Mouse (Mus musculus) macrophage (primary cell): ENCODE data around the gene P2ry13. TPM values are rescaled to one million over a fixed set of nuclear protein-coding genes. Genes with fewer than 3 reads are reported as not detected.

Experiments
- H3K27ac ChIP-seq: fragments of 350-480 bp; formaldehyde crosslinking; 2 replicates; pipeline ENCODE4 v1.9.0; 2021
- H3K36me3 ChIP-seq: fragments of 350-480 bp; formaldehyde crosslinking; 2 replicates; pipeline ENCODE4 v1.9.0; 2021; ENCODE audit errors: inconsistent target
- H3K4me3 ChIP-seq: fragments of 350-480 bp; formaldehyde crosslinking; 2 replicates; pipeline ENCODE4 v1.9.0; 2021; ENCODE audit errors: inconsistent target
- H3K79me2 ChIP-seq: fragments of 350-480 bp; formaldehyde crosslinking; 2 replicates; pipeline ENCODE4 v1.9.0; 2021; ENCODE audit errors: inconsistent target
- WGBS: methylation state at CpG from one replicate; pipeline ENCODE4 v1.1.7; 2026; ENCODE audit warnings: inconsistent platforms; ENCODE audit not compliant: missing documents; 5-methylcytosine and 5-hydroxymethylcytosine counted together
- polyA plus RNA-seq: library from polyadenylated mRNA; stranded (reverse); fragments of 250-400 nt; gene quantifications from 3 replicates; pipeline ENCODE4 v1.2.4, GENCODE M21; 2018; ENCODE audit warnings: inconsistent platforms

Gene P2ry13
- polyA plus RNA-seq, 1 experiment from 2014 or later, result 15.2 TPM

- H3K27ac ChIP-seq, result peak overlapping the region; percentile 97
Observed at GRCm38 (mm10) chr3:59211784-59212183, 1.1 kb upstream of the P2ry13 start.

GRCm38 (mm10) chr3:59210089-59210488, 593 bp downstream of the P2ry13 start:
- 56% methylated on average over 8 of the region's 8 CpGs for WGBS
- peak overlapping the region; percentile 97 for H3K27ac ChIP-seq
- H3K36me3 ChIP-seq, result no peaks in the 10 kb centered on the region
- H3K4me3 ChIP-seq, result peak overlapping the region; percentile 20
- peaks cover 26% of the 10 kb centered on the region; the same call in 1 of the 2 replicates for H3K79me2 ChIP-seq

More at GRCm38 (mm10) chr3:59211784-59212183, 1.1 kb upstream of the P2ry13 start:
- 5% methylated on average over 8 of the region's 8 CpGs for WGBS
- Histone ChIP-seq H3K36me3 (no peaks in the 10 kb centered on the region), H3K79me2 (peaks cover 26% of the 10 kb centered on the region; the same call in 1 of the 2 replicates), H3K4me3 (no peak overlapping the region)

DNA sequence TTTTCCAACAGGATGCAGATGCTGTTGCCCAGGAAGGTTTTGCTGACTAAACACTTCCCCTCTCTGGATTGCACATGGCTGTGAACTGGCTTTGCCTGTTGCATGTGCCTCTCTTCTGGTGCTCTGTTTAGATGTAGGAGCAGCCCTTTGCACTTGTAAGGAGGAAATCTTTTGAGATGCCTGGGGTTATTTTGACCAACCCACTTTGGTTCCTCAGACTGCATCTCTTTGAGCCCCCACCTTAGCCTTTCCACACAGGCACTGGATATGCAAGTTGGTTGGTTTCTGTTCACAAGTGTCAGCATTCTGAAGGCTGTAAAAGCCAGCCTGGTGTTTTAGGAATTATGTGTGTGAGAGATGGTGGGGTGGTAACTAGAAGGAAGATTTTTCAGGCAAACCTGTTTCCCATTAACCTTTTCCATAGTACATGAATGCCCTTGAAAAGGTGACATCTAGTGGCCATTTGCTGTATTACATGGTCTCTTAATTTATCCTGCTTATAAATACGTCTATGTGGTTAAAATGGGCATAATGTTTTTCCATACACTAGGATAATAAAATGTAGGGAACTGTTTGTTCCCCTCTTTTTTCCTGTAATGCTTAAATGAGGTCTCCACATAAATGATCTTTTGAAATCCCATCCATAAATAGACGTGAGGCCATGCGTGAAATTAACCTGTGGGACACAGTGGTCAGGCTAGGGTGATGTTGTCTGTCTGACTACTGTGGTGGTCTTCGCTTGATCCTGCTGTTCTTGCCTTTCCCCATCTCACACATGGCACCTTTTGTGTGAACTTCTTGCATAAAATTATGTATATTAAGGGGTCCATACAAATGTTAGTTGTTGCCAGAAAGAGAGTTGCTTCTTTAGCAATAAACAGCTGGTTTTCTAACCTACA, 1.8 kb downstream of the P2ry13 start:
- peaks cover 26% of the 10 kb centered on the region; the same call in 1 of the 2 replicates for H3K79me2 ChIP-seq
- H3K36me3 ChIP-seq, result no peaks in the 10 kb centered on the region
- H3K27ac ChIP-seq, result peak overlapping the region; percentile 97
- 0 out of 2 replicates have a peak overlapping the region, but pooled peaks have one; percentile 20 for H3K4me3 ChIP-seq
- 72% methylated on average over 4 of the region's 4 CpGs for WGBS

GRCm38 (mm10) chr3:59205941-59206340, 4.7 kb downstream of the P2ry13 start:
- Histone ChIP-seq H3K4me3 (no peak overlapping the region), H3K79me2 (peaks cover 26% of the 10 kb centered on the region; the same call in 1 of the 2 replicates), H3K36me3 (no peaks in the 10 kb centered on the region), H3K27ac (peak overlapping the region; percentile 97)
- WGBS, result 5% methylated on average over 4 of the region's 4 CpGs

DNA sequence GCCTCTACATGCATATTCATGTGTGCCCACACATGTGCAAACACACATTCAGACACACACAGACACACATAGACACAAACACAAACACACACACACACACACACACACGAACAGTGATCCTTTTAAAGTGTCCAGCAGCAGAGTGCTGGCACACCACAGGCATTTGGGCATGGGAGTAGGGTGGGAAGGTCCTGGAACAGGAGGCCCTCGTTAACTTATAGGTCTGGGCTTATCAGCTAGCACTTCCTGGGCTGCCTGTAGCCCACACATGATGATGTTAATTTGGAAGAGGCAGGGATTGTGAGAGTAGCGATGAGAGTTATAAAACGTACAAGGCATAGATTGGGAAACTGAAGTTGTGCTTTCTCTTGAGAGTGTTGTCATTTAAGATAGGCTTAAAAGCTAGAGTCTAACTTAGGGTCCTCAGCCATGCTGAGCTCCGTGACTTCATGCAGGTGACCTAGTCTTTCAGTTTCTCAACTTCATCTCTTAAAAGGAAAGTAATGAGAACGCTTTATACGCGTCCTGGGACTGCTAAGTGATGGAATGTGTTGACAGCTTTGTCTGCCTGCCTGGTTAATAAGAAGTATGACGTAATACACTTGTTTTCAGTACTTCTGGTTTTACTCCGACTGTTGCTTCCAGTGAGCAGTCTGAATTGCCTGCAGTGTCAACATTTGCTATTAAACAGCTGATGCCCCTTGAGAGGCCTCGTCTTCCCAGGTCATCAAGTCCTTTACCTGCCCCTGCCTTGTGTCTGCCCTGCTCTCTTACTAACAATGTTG, 5.8 kb downstream of the P2ry13 start:
- Histone ChIP-seq H3K4me3 (no peak overlapping the region), H3K27ac (peak overlapping the region; percentile 97), H3K36me3 (no peaks in the 10 kb centered on the region), H3K79me2 (peaks cover 20% of the 10 kb centered on the region; the same call in 1 of the 2 replicates)
- WGBS, result 44% methylated on average over 11 of the region's 11 CpGs

- WGBS, result 78% methylated on average over 8 of the region's 8 CpGs
- H3K79me2 ChIP-seq, result peaks cover 11% of the 10 kb centered on the region; the same call in 1 of the 2 replicates
- no peak overlapping the region for H3K27ac ChIP-seq
- no peaks in the 10 kb centered on the region for H3K36me3 ChIP-seq
- H3K4me3 ChIP-seq, result no peak overlapping the region
Observed at GRCm38 (mm10) chr3:59203802-59204520, 6.7 kb downstream of the P2ry13 start.

DNA sequence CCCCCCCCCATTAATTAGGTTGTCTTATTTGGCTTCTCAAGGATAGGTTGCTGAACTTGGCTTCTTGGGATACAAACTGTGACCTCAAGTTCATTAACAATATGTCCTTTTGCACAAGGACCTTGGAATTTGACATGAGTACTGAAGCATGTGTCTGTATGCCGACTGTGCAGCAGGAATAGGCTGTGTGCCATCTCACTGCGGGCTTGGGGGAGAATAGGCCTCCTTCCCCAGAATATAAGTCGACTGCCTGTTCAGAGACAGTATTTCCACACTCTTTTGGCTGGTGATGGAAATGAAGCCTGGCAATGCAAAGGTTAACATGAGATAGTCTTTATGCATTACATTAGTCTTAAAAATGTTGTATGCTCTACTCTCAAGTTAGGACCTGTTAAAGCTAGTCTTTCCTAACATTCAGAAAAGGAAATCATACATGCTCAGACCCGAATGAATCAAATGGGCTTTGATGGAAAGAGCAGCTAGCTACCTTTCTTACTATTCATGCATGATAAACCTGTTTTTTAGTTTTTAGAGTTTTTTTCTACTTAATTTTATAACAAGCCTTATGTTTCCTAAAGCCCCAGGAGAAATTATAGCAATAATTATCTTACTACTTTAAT, 13.2 kb downstream of the P2ry13 start:
- no peaks in the 10 kb centered on the region for H3K36me3 ChIP-seq
- no peak overlapping the region for H3K27ac ChIP-seq
- no peak overlapping the region for H3K4me3 ChIP-seq
- H3K79me2 ChIP-seq, result no peaks in the 10 kb centered on the region
- WGBS, result 95% methylated on average over 4 of the region's 4 CpGs

DNA sequence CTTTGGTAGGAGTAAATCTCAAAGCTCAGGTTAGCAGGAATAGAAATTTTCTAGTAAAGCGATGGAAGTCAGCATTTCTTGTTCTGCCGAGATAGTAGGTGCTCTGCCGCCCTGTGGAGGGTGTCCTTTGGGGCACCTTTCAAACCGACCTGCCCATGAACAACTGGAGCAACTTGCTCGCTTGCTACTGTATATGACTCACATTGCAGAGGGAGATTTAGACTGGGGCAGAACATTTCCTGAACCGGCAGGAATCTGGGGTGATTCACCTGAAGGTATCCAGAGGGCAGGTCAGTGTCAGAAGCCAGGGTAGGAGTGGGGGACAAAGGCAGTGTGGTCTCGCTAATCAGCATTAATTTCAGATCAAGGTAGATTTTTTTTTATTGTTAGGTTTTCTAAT, 15.7 kb downstream of the P2ry13 start, which contains the start of gene Gpr87:
Gene Gpr87 (minus strand): TSS at position 167 of the 400 bp plus-strand sequence.
- Histone ChIP-seq H3K79me2 (no peaks in the 10 kb centered on the region), H3K27ac (no peak within 1 kb of the TSS), H3K4me3 (no peak within 1 kb of the TSS), H3K36me3 (no peaks in the 10 kb centered on the region)
- WGBS, result 91% methylated on average over 7 of the region's 7 CpGs

DNA sequence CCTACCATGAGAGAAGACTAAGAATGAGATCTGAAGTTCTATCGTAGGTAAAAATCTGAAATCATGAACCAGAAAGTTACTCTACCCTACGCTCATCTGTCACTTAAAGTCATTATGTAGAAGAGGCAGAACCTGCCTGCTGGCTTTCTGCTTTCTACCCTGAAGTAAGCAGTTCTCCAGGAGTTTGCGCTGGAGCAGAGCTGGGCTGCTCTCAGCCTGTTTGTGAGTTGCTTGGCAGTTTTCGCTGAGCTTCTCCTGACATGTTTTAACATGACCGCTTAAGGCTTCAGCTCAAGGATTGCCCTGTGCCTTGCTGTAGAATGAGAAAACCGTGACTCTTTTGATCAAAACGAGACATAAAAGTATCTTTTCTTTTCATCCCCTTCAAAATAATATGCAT, 16.6 kb downstream of the P2ry13 start:
- H3K79me2 ChIP-seq, result no peaks in the 10 kb centered on the region
- 91% methylated on average over 7 of the region's 7 CpGs for WGBS
- H3K27ac ChIP-seq, result no peak overlapping the region
- no peak overlapping the region for H3K4me3 ChIP-seq
- no peaks in the 10 kb centered on the region for H3K36me3 ChIP-seq

DNA sequence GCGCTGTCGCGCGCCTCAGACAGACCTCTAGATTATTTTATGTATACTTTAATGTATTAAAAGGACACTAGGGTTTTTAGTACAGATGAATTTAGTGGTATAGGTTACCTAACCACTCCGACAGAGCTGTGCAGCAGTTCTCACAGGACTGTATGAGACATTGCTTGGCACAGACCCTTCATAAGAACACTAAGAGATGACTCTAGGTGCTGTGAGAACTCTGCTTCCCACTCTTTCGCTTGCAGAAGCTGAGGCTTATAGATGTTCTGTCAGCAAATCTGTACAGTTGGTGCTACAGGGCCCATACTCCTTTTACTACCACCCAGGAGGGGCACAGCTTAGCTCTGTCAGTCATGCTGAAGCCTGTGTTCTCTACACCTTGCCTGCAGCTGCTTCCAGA, 19.0 kb downstream of the P2ry13 start:
- Histone ChIP-seq H3K36me3 (no peaks in the 10 kb centered on the region), H3K27ac (no peak overlapping the region)
- 99% methylated on average over 6 of the region's 6 CpGs for WGBS

DNA sequence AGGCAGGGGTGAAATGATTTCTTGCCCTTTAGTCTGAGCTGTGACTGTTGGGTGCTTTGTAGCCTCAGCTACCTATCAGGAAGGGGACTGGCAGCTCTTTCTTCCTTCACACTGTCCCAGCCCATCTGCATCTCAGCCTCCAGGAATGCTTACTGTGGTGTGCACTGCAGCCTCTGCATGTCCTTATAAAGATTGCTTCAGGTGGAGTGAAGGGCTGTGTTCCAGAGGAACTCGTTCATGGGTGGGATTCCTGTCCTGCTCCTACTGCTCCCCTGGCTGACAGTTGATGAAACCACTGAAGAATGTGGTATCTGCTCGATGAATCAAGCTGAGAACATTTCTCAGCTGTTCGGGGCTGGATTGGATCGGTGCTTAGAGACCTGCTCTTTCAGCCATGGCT, 23.3 kb downstream of the P2ry13 start:
- H3K27ac ChIP-seq, result no peak overlapping the region
- no peaks in the 10 kb centered on the region for H3K79me2 ChIP-seq
- WGBS, result 86% methylated on average over 4 of the region's 4 CpGs
- H3K4me3 ChIP-seq, result no peak overlapping the region
- no peaks in the 10 kb centered on the region for H3K36me3 ChIP-seq

More for the DNA sequence above, 19.0 kb downstream of the P2ry13 start:
- H3K79me2 ChIP-seq, result no peaks in the 10 kb centered on the region
- H3K4me3 ChIP-seq, result no peak overlapping the region

GRCm38 (mm10) chr3:59185662-59186061, 25.0 kb downstream of the P2ry13 start:
- WGBS, result 85% methylated on average over 4 of the region's 4 CpGs
- no peak overlapping the region for H3K27ac ChIP-seq
- H3K79me2 ChIP-seq, result no peaks in the 10 kb centered on the region
- H3K36me3 ChIP-seq, result no peaks in the 10 kb centered on the region
- no peak overlapping the region for H3K4me3 ChIP-seq

GRCm38 (mm10) chr3:59182129-59182528, 28.6 kb downstream of the P2ry13 start:
- H3K79me2 ChIP-seq, result no peaks in the 10 kb centered on the region

GRCm38 (mm10) chr3:59181134-59181533, 29.5 kb downstream of the P2ry13 start:
- Histone ChIP-seq H3K4me3 (no peak overlapping the region), H3K79me2 (no peaks in the 10 kb centered on the region), H3K27ac (no peak overlapping the region), H3K36me3 (no peaks in the 10 kb centered on the region)
- WGBS, result 96% methylated on average over 5 of the region's 5 CpGs

More at GRCm38 (mm10) chr3:59182129-59182528, 28.6 kb downstream of the P2ry13 start:
- Histone ChIP-seq H3K36me3 (no peaks in the 10 kb centered on the region), H3K4me3 (no peak overlapping the region), H3K27ac (no peak overlapping the region)
